Mouse (Mus musculus) lung, embryonic 14.5 days (tissue): ENCODE results near the gene Slc35f1. TPM values are rescaled to one million over a fixed set of nuclear protein-coding genes. Genes with fewer than 3 reads are reported as not detected.

Experiments
- ATAC-seq: fragments of 200-750 bp; cut with Nextera tagmentation; 2 replicates; pipeline ENCODE4 v1.8.0; 2017; ENCODE audit warnings: mild to moderate bottlenecking, moderate TSS enrichment, moderate library complexity; ENCODE audit not compliant: insufficient read depth
- DNase-seq: peaks from one replicate; pipeline ENCODE4 v3.0.0-alpha.2; 2015
- H3K27ac ChIP-seq: fragments of 300-500 bp; sonication (generic); 2 replicates; pipeline ENCODE4 v1.5.1; 2014; ENCODE audit warnings: low read depth, mild to moderate bottlenecking, moderate library complexity
- H3K27me3 ChIP-seq: fragments of 300-500 bp; sonication (generic); 2 replicates; pipeline ENCODE4 v1.6.1; 2014; ENCODE audit warnings: low read length, control low read depth; ENCODE audit not compliant: insufficient read depth
- H3K36me3 ChIP-seq: fragments of 300-500 bp; sonication (generic); 2 replicates; pipeline ENCODE4 v1.6.1; 2014; ENCODE audit warnings: control low read depth; ENCODE audit not compliant: insufficient read depth
- H3K4me1 ChIP-seq: fragments of 300-500 bp; sonication (generic); 2 replicates; pipeline ENCODE4 v1.6.1; 2014; ENCODE audit warnings: antibody characterized with exemption, control low read depth; ENCODE audit not compliant: insufficient read depth
- H3K4me2 ChIP-seq: fragments of 300-500 bp; sonication (generic); 2 replicates; pipeline ENCODE4 v1.6.1; 2014; ENCODE audit warnings: mild to moderate bottlenecking
- H3K4me3 ChIP-seq: fragments of 300-500 bp; sonication (generic); 2 replicates; pipeline ENCODE4 v1.5.1; 2014; ENCODE audit warnings: low read depth, low read length
- H3K9ac ChIP-seq: fragments of 300-500 bp; sonication (generic); 2 replicates; pipeline ENCODE4 v1.6.1; 2014
- H3K9me3 ChIP-seq: fragments of 300-500 bp; sonication (generic); 2 replicates; pipeline ENCODE4 v1.6.1; 2016; ENCODE audit warnings: low read depth, low read length, control low read depth
- CTCF ChIP-seq: IDR thresholded peaks from 2 replicates; pipeline ENCODE4 v1.5.1; 2016; ENCODE audit warnings: antibody characterized with exemption, low read depth
- WGBS: fragments of 180-500 bp; shearing (Covaris S2); extraction: QIAGEN DNeasy Blood & Tissue Kit; methylation state at CpG from one replicate; pipeline ENCODE4 v1.1.7; 2014; 5-methylcytosine and 5-hydroxymethylcytosine counted together
- polyA plus RNA-seq: library from polyadenylated mRNA; unstranded; fragments of >200 nt; fragmentation: Nextera tagmentation; extraction: Ambion mirVana; gene quantifications from 2 replicates; pipeline ENCODE4 v1.2.1, GENCODE M21; 2014

Slc35f1 gene
- polyA plus RNA-seq, 1 experiment from 2014 or later, result 1.6 TPM

DNA sequence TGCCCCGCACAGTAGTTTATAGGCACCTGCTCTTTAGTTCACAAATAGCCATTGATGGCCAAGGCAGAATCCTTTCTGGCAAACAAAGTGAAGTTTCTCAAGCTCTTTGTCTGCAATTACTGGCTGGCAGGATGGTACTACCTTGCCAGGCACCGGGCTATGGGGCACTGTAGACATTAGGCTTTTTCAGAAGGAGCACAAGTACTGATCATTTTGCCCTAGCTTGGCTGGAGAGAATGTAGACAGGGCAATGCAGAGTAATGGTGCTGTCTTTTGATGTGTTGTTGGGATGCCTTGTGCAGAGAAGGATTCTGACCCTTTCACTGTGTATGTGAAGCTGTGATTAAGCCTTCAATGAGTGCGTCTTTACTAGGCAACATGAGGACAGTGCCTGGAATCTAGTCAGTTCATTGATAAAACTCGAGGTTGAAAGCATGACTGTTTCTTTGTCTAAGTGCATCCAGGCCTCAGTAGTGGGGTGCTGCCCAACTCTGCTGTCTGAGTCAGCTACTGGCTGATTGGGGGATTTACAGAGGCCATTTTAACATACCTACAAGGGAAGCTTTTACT is 57.8 kb downstream of the Slc35f1 start:
- H3K9me3 ChIP-seq, result no peaks in the 10 kb centered on the region
- no peak overlapping the region for H3K27ac ChIP-seq
- H3K36me3 ChIP-seq, result no peaks in the 10 kb centered on the region
- H3K27me3 ChIP-seq, result no peaks in the 10 kb centered on the region
- no peaks in the 10 kb centered on the region for H3K4me1 ChIP-seq
- no peak overlapping the region for H3K9ac ChIP-seq
- WGBS, result 77% methylated on average over 4 of the region's 4 CpGs
- DNase-seq (no peak), ATAC-seq (no peak)
- no peak overlapping the region for H3K4me2 ChIP-seq
- no peak overlapping the region for H3K4me3 ChIP-seq
- no peak for TF ChIP-seq CTCF

DNA sequence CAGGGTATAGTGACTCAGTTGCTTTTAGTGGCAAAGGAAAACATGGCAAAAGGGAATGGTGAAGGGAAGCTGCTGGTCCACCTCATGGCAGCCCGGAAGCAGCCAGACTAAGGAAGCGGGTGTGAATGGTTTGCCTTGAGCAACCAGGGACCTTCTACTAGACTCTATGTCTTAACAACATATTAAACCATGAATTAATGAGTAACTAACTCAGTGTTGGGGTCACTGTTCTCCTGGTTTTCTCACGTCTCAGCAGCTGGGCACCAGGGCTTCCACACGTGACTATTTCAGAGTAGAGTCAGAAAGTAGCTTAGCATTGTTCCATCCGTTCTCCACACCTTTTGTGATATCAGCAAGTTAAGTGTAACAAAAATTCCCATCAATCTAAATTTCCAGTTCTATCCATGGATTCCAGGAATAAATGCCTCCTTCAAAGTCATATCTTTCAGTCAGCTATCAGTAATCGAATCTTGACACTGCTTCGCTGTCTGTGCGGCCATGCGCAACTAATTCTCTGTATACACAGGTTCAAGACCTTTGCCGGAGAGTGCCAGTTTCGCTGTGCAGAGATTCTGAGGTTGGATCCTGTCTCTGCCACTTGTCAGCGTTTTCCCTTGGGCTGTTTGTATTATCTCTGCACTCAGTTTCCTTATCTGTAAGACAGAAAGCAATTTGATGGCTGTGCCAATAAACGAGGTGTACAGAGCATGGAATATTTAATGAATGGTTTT is 65.8 kb downstream of the Slc35f1 start:
- Histone ChIP-seq H3K4me2 (no peak overlapping the region), H3K4me3 (no peak overlapping the region), H3K27ac (no peak overlapping the region), H3K9ac (no peak overlapping the region), H3K27me3 (no peaks in the 10 kb centered on the region), H3K4me1 (no peaks in the 10 kb centered on the region), H3K36me3 (no peaks in the 10 kb centered on the region), H3K9me3 (no peaks in the 10 kb centered on the region)
- DNase-seq, result no peak
- no peak for ATAC-seq
- 42% methylated on average over 13 of the region's 13 CpGs for WGBS
- TF ChIP-seq CTCF, result no peak

DNA sequence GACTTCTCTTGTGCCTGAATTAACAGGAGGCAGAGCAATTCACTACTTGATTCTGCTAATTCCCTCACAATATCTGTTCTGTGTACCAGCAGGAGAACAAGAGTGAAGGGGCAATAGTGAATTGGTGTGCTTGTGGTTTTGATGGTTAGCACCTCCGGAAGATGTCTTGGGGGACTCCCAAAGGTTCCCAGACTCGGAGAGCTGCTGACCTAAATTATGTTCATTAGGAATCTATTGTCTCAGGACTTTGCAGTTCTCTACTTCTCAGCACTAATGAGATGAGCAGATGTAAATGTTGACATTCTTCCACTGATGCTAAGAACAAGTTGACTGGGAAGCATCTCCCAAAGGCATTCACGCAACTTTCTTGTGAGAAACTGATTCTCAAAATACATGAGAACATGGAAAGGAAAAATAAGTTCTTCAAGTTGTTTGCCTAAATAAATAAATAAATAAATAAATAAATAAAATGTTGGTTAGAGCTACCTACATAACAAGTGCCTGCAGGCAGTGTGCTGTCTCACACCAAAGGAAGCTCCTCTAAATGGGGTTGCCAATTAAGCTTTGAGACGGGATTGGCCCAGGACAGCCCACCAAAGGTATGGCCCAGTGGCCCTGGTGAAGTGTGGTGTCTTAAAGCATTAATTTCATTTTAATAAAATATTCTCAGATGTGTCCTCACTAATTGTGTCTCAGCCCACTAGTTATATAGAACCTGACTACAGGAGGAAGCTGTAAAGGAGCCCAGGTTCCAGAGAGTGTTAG is 67.3 kb downstream of the Slc35f1 start:
- DNase-seq, result no peak
- Histone ChIP-seq H3K27ac (no peak overlapping the region), H3K4me3 (no peak overlapping the region), H3K4me1 (no peaks in the 10 kb centered on the region), H3K36me3 (no peaks in the 10 kb centered on the region), H3K27me3 (no peaks in the 10 kb centered on the region), H3K9me3 (no peaks in the 10 kb centered on the region), H3K4me2 (no peak overlapping the region), H3K9ac (no peak overlapping the region)
- WGBS, result 80% methylated on average over 4 of the region's 4 CpGs
- no peak for ATAC-seq
- no peak for TF ChIP-seq CTCF

- TF ChIP-seq CTCF, result peak; percentile 57
- peak; percentile 84 for DNase-seq
Measured at GRCm38 (mm10) chr10:52758589-52758988, 68.3 kb downstream of the Slc35f1 start.

DNA sequence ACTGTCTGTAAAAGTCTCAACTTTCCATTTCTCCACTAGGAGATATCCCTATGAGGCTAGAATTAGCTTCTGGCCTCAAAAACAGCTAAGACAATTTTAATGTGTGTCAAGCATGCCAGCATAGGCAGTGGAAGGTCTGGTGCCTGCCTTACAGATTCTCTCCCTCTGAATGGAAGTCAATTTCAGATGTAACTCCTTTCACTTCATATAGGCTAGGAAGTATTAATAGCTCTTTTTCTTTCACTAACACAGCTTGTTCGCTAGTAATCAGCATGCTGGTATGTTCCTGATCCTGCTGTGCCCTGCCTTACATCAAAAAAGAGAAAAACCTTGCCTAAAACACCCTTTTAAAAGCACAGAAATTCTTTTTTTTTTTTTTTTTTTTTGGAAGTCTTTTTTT is 70.2 kb downstream of the Slc35f1 start:
- TF ChIP-seq CTCF, result no peak
- Histone ChIP-seq H3K4me1 (no peaks in the 10 kb centered on the region), H3K9me3 (no peaks in the 10 kb centered on the region), H3K36me3 (no peaks in the 10 kb centered on the region), H3K4me3 (no peak overlapping the region), H3K9ac (no peak overlapping the region), H3K4me2 (no peak overlapping the region), H3K27ac (no peak overlapping the region), H3K27me3 (no peaks in the 10 kb centered on the region)
- ATAC-seq (no peak), DNase-seq (no peak)
- WGBS, result 96% methylated on average over 1 of the region's 1 CpGs

More at GRCm38 (mm10) chr10:52758589-52758988, 68.3 kb downstream of the Slc35f1 start:
- no peaks in the 10 kb centered on the region for H3K27me3 ChIP-seq
- H3K36me3 ChIP-seq, result no peaks in the 10 kb centered on the region
- no peak overlapping the region for H3K4me3 ChIP-seq
- H3K9me3 ChIP-seq, result no peaks in the 10 kb centered on the region
- 34% methylated on average over 4 of the region's 4 CpGs for WGBS
- ATAC-seq, result no peak
- no peak overlapping the region for H3K9ac ChIP-seq
- H3K4me1 ChIP-seq, result no peaks in the 10 kb centered on the region
- H3K27ac ChIP-seq, result no peak overlapping the region
- H3K4me2 ChIP-seq, result no peak overlapping the region

DNA sequence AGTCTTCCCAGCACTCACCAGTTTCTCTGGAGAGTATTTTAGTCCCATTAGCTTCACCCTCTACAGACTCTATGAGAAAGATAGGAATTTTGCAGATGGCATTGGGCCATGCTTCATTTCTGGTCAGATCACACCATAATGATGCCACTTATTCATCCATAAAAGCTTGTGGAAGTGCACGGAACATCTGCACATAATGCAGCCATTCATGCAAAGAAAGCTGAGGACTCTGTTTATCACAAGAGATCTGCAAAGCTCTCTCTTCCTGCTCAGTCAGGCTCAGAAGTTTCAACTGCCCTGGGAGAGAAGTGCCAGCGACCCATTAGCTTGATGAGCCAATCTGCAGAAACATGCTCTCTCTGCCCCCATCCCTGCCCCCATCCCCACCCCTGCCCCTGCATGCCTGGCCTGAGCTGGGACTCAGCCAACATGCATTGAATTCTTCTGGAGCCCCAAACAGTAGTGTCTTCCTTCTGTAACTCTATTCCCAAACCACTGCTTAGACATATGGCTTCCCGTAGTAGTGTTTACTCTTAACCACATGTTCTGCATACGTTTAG is 89.7 kb downstream of the Slc35f1 start:
- H3K9me3 ChIP-seq, result no peaks in the 10 kb centered on the region; the same call in 1 of the 2 replicates
- H3K4me3 ChIP-seq, result no peak overlapping the region
- no peaks in the 10 kb centered on the region for H3K4me1 ChIP-seq
- H3K4me2 ChIP-seq, result no peak overlapping the region
- 37% methylated on average over 4 of the region's 4 CpGs for WGBS
- H3K27ac ChIP-seq, result no peak overlapping the region
- ATAC-seq (peak; percentile 65; the same call in 1 of the 2 replicates), DNase-seq (peak; percentile 6)
- no peaks in the 10 kb centered on the region for H3K36me3 ChIP-seq
- H3K9ac ChIP-seq, result no peak overlapping the region
- no peaks in the 10 kb centered on the region for H3K27me3 ChIP-seq
- no peak for TF ChIP-seq CTCF

- Histone ChIP-seq H3K36me3 (no peaks in the 10 kb centered on the region), H3K4me2 (no peak overlapping the region), H3K4me3 (no peak overlapping the region), H3K4me1 (no peaks in the 10 kb centered on the region), H3K9ac (no peak overlapping the region), H3K27ac (no peak overlapping the region), H3K9me3 (no peaks in the 10 kb centered on the region), H3K27me3 (no peaks in the 10 kb centered on the region)
- no peak for ATAC-seq
- no peak for TF ChIP-seq CTCF
- no peak for DNase-seq
- 81% methylated on average over 2 of the region's 2 CpGs for WGBS
Measured at GRCm38 (mm10) chr10:52787075-52787474, 96.7 kb downstream of the Slc35f1 start.
